Mouse (Mus musculus): Measurements from ENCODE around the gene Rabgap1l.

DNA sequence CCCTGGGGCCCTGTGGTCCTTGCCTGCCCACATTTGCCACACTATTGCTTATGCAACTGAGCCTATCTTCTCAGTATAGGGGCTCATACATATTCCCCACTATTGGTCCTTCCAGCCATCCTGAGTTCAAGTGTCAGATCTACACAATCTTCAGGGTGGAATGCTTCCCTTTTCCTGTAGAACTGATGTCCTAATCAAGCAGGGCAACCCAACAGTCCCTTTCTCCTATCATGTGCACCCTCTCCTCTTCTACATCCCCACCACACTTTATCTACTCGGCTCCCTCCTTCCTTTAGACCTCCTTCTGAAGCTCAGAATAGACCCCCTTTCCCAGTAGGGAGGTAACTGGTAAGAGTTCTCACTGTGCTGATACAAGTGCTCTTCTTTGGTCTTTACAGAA lies 490.7 kb downstream of the Rabgap1l start:
- no peak for TF ChIP-seq CTCF (conservative IDR thresholded peaks at IDR 0.05; ENCODE audit: low read length)
- no peak for TF ChIP-seq NANOG (IDR thresholded peaks at IDR 0.05; ENCODE audit: borderline replicate concordance, low read length)

Measured in E14TG2a.4 (cell line).